Mouse (Mus musculus) kidney, adult 11 months (tissue): Measurements from ENCODE around the gene Lmo7.
A peak's percentile ranks its signal among the peaks of the same experiment; 100 is the strongest.

Source experiments
- DNase-seq: peaks from one replicate; pipeline ENCODE4 v3.0.0; 2022

Gene Lmo7

GRCm38 (mm10) chr14:101729237-101729971 lies at the start of gene Lmo7, which contains the start of gene Gm9922:
Gene Lmo7 (plus strand): TSS chr14:101729957.
Gene Gm9922 (minus strand): TSS chr14:101729814.
- DNase-seq, result peak; percentile 93

GRCm38 (mm10) chr14:101687696-101688095 lies 42.1 kb upstream of the Lmo7 start:
- peak; percentile 57 for DNase-seq

GRCm38 (mm10) chr14:101688406-101688805 lies 41.4 kb upstream of the Lmo7 start:
- DNase-seq, result no peak

- DNase-seq, result no peak
Observed at GRCm38 (mm10) chr14:101704479-101704878, 25.3 kb upstream of the Lmo7 start.

GRCm38 (mm10) chr14:101707088-101707487 lies 22.7 kb upstream of the Lmo7 start:
- no peak for DNase-seq

- no peak for DNase-seq
Observed at GRCm38 (mm10) chr14:101714414-101714813, 15.3 kb upstream of the Lmo7 start.

- no peak for DNase-seq
Observed at GRCm38 (mm10) chr14:101729972-101730692, 375 bp downstream of the Lmo7 start.

GRCm38 (mm10) chr14:101733542-101734303 lies 4.0 kb downstream of the Lmo7 start:
- peak; percentile 24 for DNase-seq

- no peak for DNase-seq
Observed at GRCm38 (mm10) chr14:101737501-101737900, 7.7 kb downstream of the Lmo7 start.

- DNase-seq, result peak; percentile 49
Observed at GRCm38 (mm10) chr14:101746635-101747034, 16.9 kb downstream of the Lmo7 start.

- DNase-seq, result no peak
Observed at GRCm38 (mm10) chr14:101747811-101748210, 18.1 kb downstream of the Lmo7 start.

GRCm38 (mm10) chr14:101748436-101748835 lies 18.7 kb downstream of the Lmo7 start:
- no peak for DNase-seq

- no peak for DNase-seq
Observed at GRCm38 (mm10) chr14:101750910-101751309, 21.2 kb downstream of the Lmo7 start.

- no peak for DNase-seq
Observed at GRCm38 (mm10) chr14:101755425-101755824, 25.7 kb downstream of the Lmo7 start.

GRCm38 (mm10) chr14:101762267-101762666 lies 32.5 kb downstream of the Lmo7 start:
- no peak for DNase-seq

- no peak for DNase-seq
Observed at GRCm38 (mm10) chr14:101763762-101764295, 34.1 kb downstream of the Lmo7 start.

GRCm38 (mm10) chr14:101771336-101771735 lies 41.6 kb downstream of the Lmo7 start:
- DNase-seq, result peak; percentile 28

GRCm38 (mm10) chr14:101771756-101772155 lies 42.0 kb downstream of the Lmo7 start:
- DNase-seq, result no peak

- no peak for DNase-seq
Observed at GRCm38 (mm10) chr14:101774631-101775030, 44.9 kb downstream of the Lmo7 start.

- no peak for DNase-seq
Observed at GRCm38 (mm10) chr14:101776296-101777128, 46.8 kb downstream of the Lmo7 start.

- no peak for DNase-seq
Observed at GRCm38 (mm10) chr14:101777129-101777493, 47.4 kb downstream of the Lmo7 start.

GRCm38 (mm10) chr14:101778426-101778825 lies 48.7 kb downstream of the Lmo7 start:
- DNase-seq, result no peak
